Mouse (Mus musculus): Measurements from ENCODE around the gene Sema3f. TPM values are rescaled to one million over a fixed set of nuclear protein-coding genes. Genes with fewer than 3 reads are reported as not detected.

Gene Sema3f
- polyA plus RNA-seq, 2 experiments, result 0.69 to 3.5 TPM

DNA sequence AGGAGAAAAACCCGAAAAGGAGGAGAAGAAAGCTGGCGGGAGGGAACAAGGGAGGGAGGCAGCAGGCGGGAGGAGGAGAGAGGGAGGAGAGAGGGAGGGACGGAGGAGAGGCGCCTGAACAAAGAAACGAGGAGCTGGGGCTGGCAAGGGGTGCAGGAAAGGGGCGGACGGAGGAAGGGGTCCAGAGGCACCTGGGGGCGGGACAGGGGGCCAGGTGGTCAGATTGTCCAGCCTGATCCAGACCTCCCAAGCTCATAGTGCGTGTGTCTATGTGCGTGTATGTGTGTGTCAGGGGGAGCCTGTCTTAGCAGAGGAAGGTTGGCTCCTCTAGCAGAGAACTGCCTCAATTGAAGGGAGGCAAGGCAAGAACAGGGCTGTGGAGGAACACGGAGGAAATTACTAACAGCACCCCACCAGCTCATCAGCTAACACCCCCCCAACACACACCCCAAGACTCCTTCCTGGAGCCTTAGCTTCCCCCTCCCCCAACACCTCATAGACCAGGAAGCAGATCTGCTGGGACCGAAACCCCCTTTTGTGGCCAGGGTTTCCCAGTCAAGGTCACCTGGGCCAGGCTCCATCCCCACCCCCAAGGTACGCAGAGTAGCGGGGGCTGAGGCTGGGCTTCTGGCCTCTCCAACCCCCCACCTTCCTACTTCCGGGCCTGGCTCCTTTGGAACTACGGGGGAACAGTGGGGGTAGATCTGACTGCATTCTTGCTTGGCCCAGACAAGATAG lies 2.4 kb downstream of the Sema3f start:
- H3K27me3 ChIP-seq (ENCODE audit: control insufficient read depth, insufficient read depth, low read length), result peaks cover 63% of the 10 kb centered on the region
- 9% methylated on average over 17 of the region's 17 CpGs for WGBS (ENCODE audit: insufficient replicate concordance)
- no peak overlapping the region for H3K27ac ChIP-seq
- peak overlapping the region; percentile 0 to 57; a peak in 1 of 4 replicates for H3K4me3 ChIP-seq (ENCODE audit: insufficient read depth in 1 of 2, low read depth in 2 of 2, low read length in 2 of 2)
- ATAC-seq (ENCODE audit: insufficient read depth) (no peak), DNase-seq (ENCODE audit: low read depth in 3 of 3, low spot score in 3 of 3) (no peak)
- H3K4me2 ChIP-seq (ENCODE audit: low read depth), result peak overlapping the region; percentile 74; the same call in 1 of the 2 replicates
- no peaks in the 10 kb centered on the region for H3K36me3 ChIP-seq (replicated peaks; ENCODE audit: control insufficient read depth, insufficient read depth, low read depth)
- H3K4me1 ChIP-seq (replicated peaks; ENCODE audit: control insufficient read depth in 2 of 2, insufficient read depth in 2 of 2, low read length in 1 of 2), result no peaks in the 10 kb centered on the region
- TF ChIP-seq EP300 (IDR thresholded peaks at IDR 0.05; ENCODE audit: low read depth), result no peak
- TF ChIP-seq CTCF (IDR thresholded peaks at IDR 0.05; ENCODE audit: low read depth), result no peak
- no peaks in the 10 kb centered on the region for H3K9me3 ChIP-seq (ENCODE audit: control insufficient read depth, low read length)
- H3K9ac ChIP-seq (replicated peaks), result no peak overlapping the region

DNA sequence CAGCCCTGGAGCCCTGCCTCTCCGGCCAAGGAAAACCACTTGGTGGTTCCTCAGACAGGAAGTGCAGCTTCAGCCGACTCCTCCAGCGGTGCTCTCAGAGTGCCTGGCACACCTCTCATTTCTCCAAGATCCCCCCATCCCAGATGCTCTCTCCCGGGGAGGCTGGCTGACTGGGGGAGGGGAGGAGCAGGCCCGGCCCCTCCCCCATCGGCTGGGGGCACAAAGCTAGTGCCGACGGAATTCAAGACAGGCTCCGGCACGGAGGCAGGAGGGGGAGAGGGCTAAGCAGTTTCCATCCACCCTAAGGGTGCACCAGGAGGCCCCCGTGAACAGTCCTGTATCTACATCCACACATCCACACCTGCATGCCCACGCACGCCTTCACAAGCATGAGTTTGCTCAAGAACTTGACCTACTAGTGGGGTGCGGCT lies 3.5 kb downstream of the Sema3f start:
- 8% methylated on average over 14 of the region's 14 CpGs for WGBS (ENCODE audit: insufficient replicate concordance)
- Histone ChIP-seq H3K36me3 (replicated peaks; ENCODE audit: control insufficient read depth, insufficient read depth, low read depth) (no peaks in the 10 kb centered on the region), H3K27me3 (ENCODE audit: control insufficient read depth, insufficient read depth, low read length) (peaks cover 61% of the 10 kb centered on the region), H3K4me1 (replicated peaks; ENCODE audit: control insufficient read depth in 2 of 2, insufficient read depth in 2 of 2, low read length in 1 of 2) (no peaks in the 10 kb centered on the region), H3K4me2 (ENCODE audit: low read depth) (no peak overlapping the region), H3K27ac (no peak overlapping the region), H3K9me3 (ENCODE audit: control insufficient read depth, low read length) (no peaks in the 10 kb centered on the region), H3K9ac (replicated peaks) (no peak overlapping the region), H3K4me3 (ENCODE audit: insufficient read depth in 1 of 2, low read depth in 2 of 2, low read length in 2 of 2) (no peak overlapping the region)
- no peak for DNase-seq (ENCODE audit: low read depth in 3 of 3, low spot score in 3 of 3)
- ATAC-seq (ENCODE audit: insufficient read depth), result no peak
- no peak for TF ChIP-seq CTCF (IDR thresholded peaks at IDR 0.05; ENCODE audit: low read depth)
- TF ChIP-seq EP300 (IDR thresholded peaks at IDR 0.05; ENCODE audit: low read depth), result no peak

- no peak for TF ChIP-seq CTCF (IDR thresholded peaks at IDR 0.05; ENCODE audit: low read depth)
- Histone ChIP-seq H3K4me3 (ENCODE audit: insufficient read depth in 1 of 2, low read depth in 2 of 2, low read length in 2 of 2) (no peak overlapping the region), H3K36me3 (replicated peaks; ENCODE audit: control insufficient read depth, insufficient read depth, low read depth) (no peaks in the 10 kb centered on the region), H3K9me3 (ENCODE audit: control insufficient read depth, low read length) (no peaks in the 10 kb centered on the region), H3K4me2 (ENCODE audit: low read depth) (no peak overlapping the region), H3K4me1 (replicated peaks; ENCODE audit: control insufficient read depth in 2 of 2, insufficient read depth in 2 of 2, low read length in 1 of 2) (no peaks in the 10 kb centered on the region; a peak in 1 of 4 replicates), H3K27ac (no peak overlapping the region), H3K9ac (replicated peaks) (no peak overlapping the region), H3K27me3 (ENCODE audit: control insufficient read depth, insufficient read depth, low read length) (peaks cover 29% of the 10 kb centered on the region)
- no peak for DNase-seq (ENCODE audit: low read depth in 3 of 3, low spot score in 3 of 3)
- 47% methylated on average over 14 of the region's 14 CpGs for WGBS (ENCODE audit: insufficient replicate concordance)
- no peak for ATAC-seq (ENCODE audit: insufficient read depth)
These were observed 6.7 kb downstream of the Sema3f start for GRCm38 (mm10) chr9:107703337-107704122.

DNA sequence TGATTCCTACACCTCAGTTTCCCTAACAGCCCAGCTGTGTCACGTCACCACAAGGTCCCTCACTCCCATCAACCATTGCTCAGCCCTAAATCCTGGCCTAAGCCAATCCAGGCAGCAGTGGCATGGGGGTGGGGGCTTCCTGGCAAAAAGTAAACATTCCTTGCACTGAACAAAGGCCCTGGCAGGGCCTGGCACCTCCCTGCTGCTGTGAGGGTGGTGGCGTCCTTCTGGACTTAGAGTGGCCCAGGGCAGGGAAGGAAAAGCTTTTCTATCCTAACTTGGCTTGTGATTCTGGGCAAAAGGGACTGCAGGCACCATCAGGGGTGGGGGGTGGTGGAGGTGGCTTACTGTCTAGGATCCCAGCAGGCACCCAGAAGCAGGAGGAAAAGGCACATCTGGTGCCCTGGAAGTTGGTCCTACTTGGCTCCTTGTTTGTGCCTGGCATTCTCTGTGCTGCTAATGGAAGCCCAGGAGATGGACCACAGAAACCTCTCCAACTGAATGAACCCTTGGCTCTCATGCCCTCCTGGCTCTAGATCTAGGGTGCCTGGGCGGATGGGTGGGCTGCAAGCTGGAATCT lies 7.6 kb downstream of the Sema3f start:
- TF ChIP-seq EP300 (IDR thresholded peaks at IDR 0.05; ENCODE audit: low read depth), result no peak
- no peak for TF ChIP-seq CTCF (IDR thresholded peaks at IDR 0.05; ENCODE audit: low read depth)
- Histone ChIP-seq H3K4me3 (ENCODE audit: insufficient read depth in 1 of 2, low read depth in 2 of 2, low read length in 2 of 2) (no peak overlapping the region), H3K4me1 (replicated peaks; ENCODE audit: control insufficient read depth in 2 of 2, insufficient read depth in 2 of 2, low read length in 1 of 2) (no peaks in the 10 kb centered on the region; a peak in 1 of 4 replicates), H3K4me2 (ENCODE audit: low read depth) (no peak overlapping the region), H3K36me3 (replicated peaks; ENCODE audit: control insufficient read depth, insufficient read depth, low read depth) (no peaks in the 10 kb centered on the region), H3K27me3 (ENCODE audit: control insufficient read depth, insufficient read depth, low read length) (peaks cover 21% of the 10 kb centered on the region), H3K9ac (replicated peaks) (no peak overlapping the region), H3K27ac (no peak overlapping the region), H3K9me3 (ENCODE audit: control insufficient read depth, low read length) (no peaks in the 10 kb centered on the region)
- 60% methylated on average over 3 of the region's 3 CpGs for WGBS (ENCODE audit: insufficient replicate concordance)
- ATAC-seq (ENCODE audit: insufficient read depth) (no peak), DNase-seq (ENCODE audit: low read depth in 3 of 3, low spot score in 3 of 3) (no peak)

DNA sequence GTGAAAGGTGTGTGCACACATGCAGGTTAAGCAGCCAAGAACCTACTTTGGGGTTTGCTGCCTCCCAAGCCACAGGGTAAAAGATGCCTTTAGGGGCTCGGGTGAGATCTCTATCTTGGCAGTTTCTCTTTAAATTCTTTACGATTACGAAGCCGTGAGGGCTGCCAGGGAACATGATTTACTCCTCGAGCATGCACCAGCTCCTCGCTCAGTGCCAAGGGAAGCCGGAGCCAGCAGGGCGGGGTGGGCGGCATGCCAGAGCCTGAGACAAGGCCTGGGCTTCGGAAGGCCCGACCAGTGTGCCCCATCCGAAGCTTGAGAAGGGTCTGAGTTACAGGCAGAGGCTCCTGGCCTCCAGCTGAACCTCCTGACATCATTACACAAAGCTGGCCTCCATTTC lies 8.7 kb downstream of the Sema3f start:
- no peaks in the 10 kb centered on the region for H3K9me3 ChIP-seq (ENCODE audit: control insufficient read depth, low read length)
- WGBS (ENCODE audit: insufficient replicate concordance), result 57% methylated on average over 12 of the region's 12 CpGs
- ATAC-seq (ENCODE audit: insufficient read depth), result no peak
- H3K36me3 ChIP-seq (replicated peaks; ENCODE audit: control insufficient read depth, insufficient read depth, low read depth), result no peaks in the 10 kb centered on the region
- no peak overlapping the region for H3K27ac ChIP-seq
- H3K4me3 ChIP-seq (ENCODE audit: insufficient read depth in 1 of 2, low read depth in 2 of 2, low read length in 2 of 2), result no peak overlapping the region
- peaks cover 10% of the 10 kb centered on the region for H3K27me3 ChIP-seq (ENCODE audit: control insufficient read depth, insufficient read depth, low read length)
- no peak overlapping the region for H3K9ac ChIP-seq (replicated peaks)
- no peak for DNase-seq (ENCODE audit: low read depth in 3 of 3, low spot score in 3 of 3)
- H3K4me1 ChIP-seq (replicated peaks; ENCODE audit: control insufficient read depth in 2 of 2, insufficient read depth in 2 of 2, low read length in 1 of 2), result peaks cover 0 to 2% of the 10 kb centered on the region in 2 experiments; a peak in 1 of 4 replicates
- TF ChIP-seq EP300 (IDR thresholded peaks at IDR 0.05; ENCODE audit: low read depth) (no peak), CTCF (IDR thresholded peaks at IDR 0.05; ENCODE audit: low read depth) (no peak)
- no peak overlapping the region for H3K4me2 ChIP-seq (ENCODE audit: low read depth)
